Mouse (Mus musculus) gastrocnemius, postnatal 10 days (tissue): ENCODE data around the gene Olfr1441. TPM values are rescaled to one million over a fixed set of nuclear protein-coding genes. Genes with fewer than 3 reads are reported as not detected.

Experiments
- DNase-seq: peaks from one replicate; pipeline ENCODE4 v3.0.0; 2021; ENCODE audit warnings: mixed read lengths
- total RNA-seq, 2 experiments: library from RNA; stranded (reverse); gene quantifications; 2 replicates each; pipeline ENCODE4 v1.2.3; 2021

Olfr1441 gene
- total RNA-seq, 2 experiments from 2014 or later, result not detected

DNA sequence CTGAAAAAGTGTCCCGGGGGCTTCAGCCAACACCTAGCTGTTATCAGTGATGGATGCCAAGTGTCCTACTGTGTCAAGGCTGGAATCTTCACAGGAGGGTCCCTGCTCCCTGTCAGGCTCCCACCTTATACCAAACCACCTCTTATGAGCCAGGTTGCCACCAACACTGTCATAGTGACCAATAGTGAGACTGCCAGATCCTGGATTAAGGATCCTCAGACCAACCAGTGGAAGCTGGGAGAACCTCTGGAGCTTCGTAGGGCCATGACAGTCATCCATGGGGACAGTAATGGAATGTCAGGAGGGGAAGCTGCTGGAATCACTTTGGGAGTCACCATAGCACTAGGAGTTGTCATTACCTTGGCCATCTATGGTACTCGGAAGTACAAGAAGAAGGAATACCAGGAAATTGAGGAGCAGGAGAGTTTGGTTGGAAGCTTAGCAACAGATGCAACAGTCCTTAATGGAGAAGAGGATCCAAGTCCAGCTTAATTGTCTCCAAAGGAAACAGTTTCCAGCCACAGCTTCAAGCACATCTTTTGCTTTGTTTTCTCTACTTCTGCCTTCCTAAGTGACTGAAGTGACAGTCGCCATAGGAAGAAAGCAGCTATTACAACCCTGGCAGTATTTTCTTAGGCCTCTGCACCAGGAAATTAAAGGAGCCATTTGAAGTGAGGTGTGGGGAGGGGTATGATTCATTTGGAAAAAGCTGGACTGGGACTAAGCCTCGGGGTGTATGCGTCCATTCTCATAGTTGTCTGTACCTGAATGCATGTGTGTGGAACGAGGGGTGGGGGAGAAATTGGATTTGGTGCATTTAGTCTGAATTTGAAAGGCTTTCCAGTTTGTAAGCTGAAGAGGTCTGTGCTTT lies 45.9 kb downstream of the Olfr1441 start:
- DNase-seq, result no peak

DNA sequence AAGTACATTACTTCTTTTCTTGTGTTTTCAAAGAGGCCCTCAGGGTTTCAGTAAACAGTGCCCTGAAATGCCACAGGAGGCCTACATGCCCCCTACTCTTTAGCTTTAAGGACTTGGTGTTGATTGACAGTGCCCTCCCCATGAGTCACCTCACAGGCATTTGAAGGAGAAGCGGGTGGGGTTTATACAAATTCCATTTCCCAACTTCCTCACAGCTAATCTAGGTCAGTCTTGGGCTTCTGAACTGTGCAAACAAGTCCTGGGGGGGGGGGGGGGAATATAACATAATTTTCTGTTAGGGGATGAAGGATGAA lies 46.4 kb downstream of the Olfr1441 start:
- DNase-seq, result no peak

DNA sequence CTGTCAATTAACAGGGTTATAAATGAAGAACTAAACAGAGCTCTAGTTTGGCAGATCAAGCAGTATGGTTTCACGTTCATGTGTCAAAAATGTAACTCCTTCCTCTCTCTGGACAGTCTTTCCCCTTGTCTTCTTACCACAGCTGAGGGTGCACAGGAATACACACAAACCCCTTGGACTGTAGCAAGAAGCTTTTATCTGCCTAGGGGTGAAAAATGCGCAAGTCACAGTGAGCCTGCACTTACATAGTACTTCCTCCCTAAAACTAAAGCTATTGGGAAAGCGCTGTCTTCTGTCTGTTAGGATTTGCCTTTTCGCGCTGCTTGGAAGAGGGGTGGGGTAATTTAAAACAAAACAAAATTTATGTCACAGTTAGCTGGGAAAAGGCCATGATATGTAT lies 46.9 kb downstream of the Olfr1441 start:
- no peak for DNase-seq

DNA sequence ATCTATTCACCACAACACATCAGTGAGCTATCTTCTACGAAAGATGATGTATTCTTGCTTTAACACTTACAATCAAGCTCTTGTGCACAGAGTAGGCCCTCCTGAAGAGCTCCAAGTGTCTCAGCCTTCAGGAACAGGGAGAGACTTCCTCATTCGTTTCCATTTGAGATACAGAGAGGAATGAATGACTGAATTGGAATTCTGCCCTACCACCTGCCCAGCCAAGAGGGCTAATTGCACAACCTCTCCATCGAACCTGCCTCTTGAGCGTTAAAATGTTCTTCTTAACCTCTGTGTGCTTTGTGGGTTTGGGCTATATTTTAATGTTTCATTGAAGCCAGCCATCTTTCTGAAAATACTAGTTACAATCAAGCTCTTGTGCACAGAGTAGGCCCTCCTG lies 47.4 kb downstream of the Olfr1441 start:
- DNase-seq, result no peak

DNA sequence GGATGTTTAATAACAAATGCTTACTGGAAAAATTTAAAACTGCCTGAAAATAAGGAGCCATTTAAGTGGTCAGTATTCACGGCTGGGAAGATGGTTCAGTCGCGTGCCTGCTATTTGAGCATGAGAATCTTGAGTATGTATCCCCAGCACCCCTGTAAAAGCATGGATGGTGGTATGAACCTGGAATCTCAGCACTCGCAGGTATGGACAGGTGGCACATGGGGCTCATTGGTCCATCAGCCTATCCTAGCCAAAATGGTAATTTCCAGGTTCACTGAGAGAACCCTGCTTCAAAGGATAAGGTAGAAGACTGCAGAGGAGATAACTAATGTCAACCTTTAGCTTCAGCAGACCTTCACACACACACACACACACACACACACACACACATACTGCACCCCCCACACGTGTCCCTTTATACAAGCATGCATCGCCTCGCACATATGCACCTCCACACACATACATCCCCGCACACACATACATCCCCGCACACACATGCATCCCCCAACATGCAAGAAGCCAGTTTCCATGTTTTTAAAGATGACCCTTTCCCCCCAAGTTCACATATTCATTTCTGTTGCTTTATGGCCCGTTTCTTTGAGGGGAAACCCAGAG lies 48.4 kb downstream of the Olfr1441 start:
- no peak for DNase-seq

DNA sequence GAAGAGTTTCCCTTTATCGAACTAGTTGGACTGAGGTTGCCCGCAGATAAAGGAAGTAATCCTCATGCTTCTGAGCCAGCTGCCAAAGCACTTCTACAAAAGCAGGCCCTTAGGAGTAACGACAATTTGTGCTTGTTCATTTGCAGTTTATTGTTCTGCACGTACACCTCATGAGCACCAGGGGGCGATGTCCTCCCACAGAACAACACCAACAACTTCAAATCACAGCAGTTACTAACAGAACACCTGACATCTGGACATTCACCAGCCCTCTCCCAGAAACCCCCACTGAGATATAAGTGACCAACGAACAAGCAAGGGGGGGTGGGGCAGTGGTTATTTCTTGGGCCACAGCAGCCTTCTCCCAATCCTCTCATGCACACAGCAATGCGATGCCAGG lies 49.0 kb downstream of the Olfr1441 start:
- peak; percentile 44 for DNase-seq

DNA sequence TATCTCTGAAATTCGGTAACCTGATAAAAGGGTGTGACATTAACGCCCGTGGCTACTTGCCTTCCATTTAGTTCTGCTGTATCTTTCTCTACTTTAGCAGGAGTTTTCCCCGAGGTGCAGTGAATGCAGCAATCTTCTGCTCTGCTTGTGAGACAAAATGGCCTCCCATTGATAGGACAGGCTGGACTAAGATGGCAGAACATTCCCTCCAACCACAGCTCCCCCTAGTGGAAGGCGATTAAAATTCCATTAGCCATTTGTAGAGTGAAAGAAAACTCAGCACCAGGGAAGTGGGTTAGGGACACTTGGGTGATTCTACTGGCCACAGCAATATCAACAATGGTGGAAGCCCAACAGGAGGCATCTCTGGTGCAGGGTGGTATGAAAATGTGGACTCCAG lies 50.2 kb downstream of the Olfr1441 start:
- no peak for DNase-seq

DNA sequence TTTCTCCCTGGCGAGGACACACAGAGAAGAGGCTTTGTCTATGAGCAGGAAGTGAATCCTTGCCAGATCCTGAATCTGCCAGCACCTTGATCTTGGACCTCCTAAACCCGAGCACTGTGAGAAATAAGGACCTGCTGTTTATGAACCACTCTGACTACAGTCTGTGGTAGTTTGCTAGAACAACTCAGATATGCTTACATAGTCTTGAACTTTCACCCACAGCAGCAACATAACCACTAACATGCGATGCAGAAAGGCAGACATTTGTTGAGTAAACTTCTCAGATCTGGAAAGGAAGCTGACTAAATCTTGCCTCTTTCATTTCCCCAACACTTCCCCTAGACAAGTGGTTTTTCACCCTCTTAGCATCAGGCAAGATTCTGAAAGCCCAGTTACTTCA lies 54.6 kb downstream of the Olfr1441 start:
- DNase-seq, result no peak

DNA sequence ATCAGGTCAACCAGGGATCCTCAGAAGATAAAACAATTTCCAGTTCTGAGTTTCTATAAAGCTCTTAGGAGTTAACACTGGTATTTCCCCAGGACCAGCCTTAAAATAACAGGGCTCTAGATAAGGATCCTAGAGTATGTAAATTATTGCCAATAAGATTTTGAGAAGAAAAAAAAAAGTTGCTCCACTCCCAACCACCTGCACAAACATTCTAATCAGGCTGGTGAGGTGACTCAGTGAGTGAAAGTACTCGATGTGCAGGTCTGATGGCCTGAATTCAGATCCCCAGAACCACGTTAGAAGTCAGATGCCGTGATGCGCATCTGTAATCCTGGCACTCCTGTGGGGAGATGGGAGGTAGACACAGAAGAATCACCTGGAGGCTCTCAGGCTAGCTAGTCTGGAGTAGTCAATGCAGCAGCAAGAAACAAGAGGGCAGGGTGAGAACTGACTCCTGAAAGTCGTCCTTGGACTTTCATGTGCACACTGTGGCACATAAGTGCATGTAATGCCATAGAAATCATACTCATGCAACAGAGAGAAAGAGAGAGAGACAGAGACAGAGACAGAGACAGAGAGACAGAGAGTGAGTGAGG lies 55.2 kb downstream of the Olfr1441 start:
- no peak for DNase-seq

Other genes with a start within 250 kb of the Olfr1441 start
- not detected for gene Olfr1555-ps1, start 247.3 kb upstream of the Olfr1441 start, total RNA-seq
- not detected for gene Olfr1431, start 216.8 kb upstream of the Olfr1441 start, total RNA-seq
- gene Olfr1432, start 184.8 kb upstream of the Olfr1441 start, total RNA-seq, result not detected
- gene Olfr262, start 175.8 kb upstream of the Olfr1441 start, total RNA-seq, result not detected
- not detected for gene Olfr235, start 156.4 kb upstream of the Olfr1441 start, total RNA-seq
- gene Olfr1434, start 137.6 kb upstream of the Olfr1441 start, total RNA-seq, result not detected
- gene Olfr1436, start 118.3 kb upstream of the Olfr1441 start, total RNA-seq, result not detected
- not detected for gene Olfr1437, start 92.3 kb upstream of the Olfr1441 start, total RNA-seq
- gene Olfr1438-ps1, start 81.5 kb upstream of the Olfr1441 start, total RNA-seq, result not detected
- gene Olfr1440, start 30.2 kb upstream of the Olfr1441 start, total RNA-seq, result not detected
- not detected for gene Pfpl, start 10.5 kb downstream of the Olfr1441 start, total RNA-seq
- gene Mpeg1, start 43.3 kb downstream of the Olfr1441 start, total RNA-seq, result 1 to 10 TPM; 2.0 to 4.1 TPM
- 10 to 100 TPM; 20.3 to 23.2 TPM for gene Dtx4, start 84.0 kb downstream of the Olfr1441 start, total RNA-seq
- 10 to 100 TPM in 1 of 2 experiments, 1 to 10 TPM in 1; 7.3 to 11.2 TPM for gene Fam111a, start 128.3 kb downstream of the Olfr1441 start, total RNA-seq
- not detected for gene Gm4952, start 182.5 kb downstream of the Olfr1441 start, total RNA-seq
- not detected for gene Glyat, start 215.9 kb downstream of the Olfr1441 start, total RNA-seq